Mouse (Mus musculus) hindbrain, embryonic 14.5 days (tissue): ENCODE measurements around the gene Lmo3. TPM values are rescaled to one million over a fixed set of nuclear protein-coding genes. Genes with fewer than 3 reads are reported as not detected.

ENCODE experiments used
- ATAC-seq: fragments of 200-750 bp; cut with Nextera tagmentation; 2 replicates; pipeline ENCODE4 v1.8.0; 2017; ENCODE audit warnings: moderate number of reproducible peaks, mild to moderate bottlenecking, moderate TSS enrichment, moderate library complexity; ENCODE audit not compliant: low FRiP score
- DNase-seq: peaks from one replicate; pipeline ENCODE4 v3.0.0-alpha.2; 2015; ENCODE audit warnings: low spot score
- H3K27ac ChIP-seq: fragments of 300-500 bp; sonication (generic); 2 replicates; pipeline ENCODE4 v1.5.1; 2014; ENCODE audit warnings: mild to moderate bottlenecking, moderate library complexity
- H3K27me3 ChIP-seq: fragments of 300-500 bp; sonication (generic); 2 replicates; pipeline ENCODE4 v1.6.1; 2014; ENCODE audit warnings: mild to moderate bottlenecking, low read length, mixed read lengths; ENCODE audit not compliant: control insufficient read depth, insufficient read depth
- H3K36me3 ChIP-seq: fragments of 300-500 bp; sonication (generic); replicated peaks from 2 replicates; pipeline ENCODE4 v1.6.1; 2014; ENCODE audit not compliant: control insufficient read depth, insufficient read depth
- H3K4me1 ChIP-seq: fragments of 300-500 bp; sonication (generic); replicated peaks from 2 replicates; pipeline ENCODE4 v1.6.1; 2014; ENCODE audit warnings: antibody characterized with exemption, low read length, mixed read lengths; ENCODE audit not compliant: control insufficient read depth, insufficient read depth
- H3K4me2 ChIP-seq: fragments of 300-500 bp; sonication (generic); replicated peaks from 2 replicates; pipeline ENCODE4 v1.6.1; 2014; ENCODE audit warnings: mild to moderate bottlenecking, moderate library complexity
- H3K4me3 ChIP-seq: fragments of 300-500 bp; sonication (generic); replicated peaks from 2 replicates; pipeline ENCODE4 v1.5.1; 2014; ENCODE audit warnings: mild to moderate bottlenecking, low read length
- H3K9ac ChIP-seq: fragments of 300-500 bp; sonication (generic); 2 replicates; pipeline ENCODE4 v1.6.1; 2014
- H3K9me3 ChIP-seq: fragments of 300-500 bp; sonication (generic); 2 replicates; pipeline ENCODE4 v1.6.1; 2016; ENCODE audit warnings: low read length; ENCODE audit not compliant: control insufficient read depth
- WGBS: fragments of 180-500 bp; shearing (Covaris S2); extraction: QIAGEN DNeasy Blood & Tissue Kit; methylation state at CpG from one replicate; pipeline ENCODE4 v1.1.7; 2014; 5-methylcytosine and 5-hydroxymethylcytosine counted together
- polyA plus RNA-seq: library from polyadenylated mRNA; unstranded; fragments of >200 nt; fragmentation: Nextera tagmentation; extraction: Ambion mirVana; gene quantifications from 2 replicates; pipeline ENCODE4 v1.2.1, GENCODE M21; 2014

Lmo3 gene
- polyA plus RNA-seq, 1 experiment from 2014 or later: 69.3 TPM

GRCm38 (mm10) chr6:138552144-138552543 lies 29.6 kb downstream of the Lmo3 start:
- WGBS: 81% methylated on average over 7 of the region's 7 CpGs
- Histone ChIP-seq H3K4me2 (no peak overlapping the region), H3K27ac (no peak overlapping the region), H3K9ac (no peak overlapping the region), H3K27me3 (no peaks in the 10 kb centered on the region), H3K4me3 (no peak overlapping the region), H3K36me3 (no peaks in the 10 kb centered on the region), H3K9me3 (no peaks in the 10 kb centered on the region), H3K4me1 (no peaks in the 10 kb centered on the region)
- ATAC-seq: no peak
- no peak for DNase-seq

GRCm38 (mm10) chr6:138534879-138535278 lies 46.9 kb downstream of the Lmo3 start:
- H3K36me3 ChIP-seq: no peaks in the 10 kb centered on the region
- ATAC-seq (no peak), DNase-seq (no peak)
- H3K4me2 ChIP-seq: no peak overlapping the region
- no peak overlapping the region for H3K9ac ChIP-seq
- H3K27ac ChIP-seq: no peak overlapping the region
- H3K4me3 ChIP-seq: no peak overlapping the region
- H3K9me3 ChIP-seq: no peaks in the 10 kb centered on the region
- no peaks in the 10 kb centered on the region for H3K27me3 ChIP-seq
- H3K4me1 ChIP-seq: no peaks in the 10 kb centered on the region
- WGBS: 89% methylated on average over 2 of the region's 2 CpGs

- Histone ChIP-seq H3K4me2 (no peak overlapping the region), H3K9ac (no peak overlapping the region), H3K27me3 (no peaks in the 10 kb centered on the region), H3K27ac (no peak overlapping the region), H3K4me3 (no peak overlapping the region), H3K4me1 (no peaks in the 10 kb centered on the region), H3K9me3 (no peaks in the 10 kb centered on the region), H3K36me3 (no peaks in the 10 kb centered on the region)
- no peak for DNase-seq
- 83% methylated on average over 1 of the region's 1 CpGs for WGBS
- ATAC-seq: no peak
Measured at GRCm38 (mm10) chr6:138506642-138507041, 75.1 kb downstream of the Lmo3 start.

GRCm38 (mm10) chr6:138503946-138504345 lies 77.8 kb downstream of the Lmo3 start:
- no peak overlapping the region for H3K4me3 ChIP-seq
- DNase-seq: no peak
- no peak for ATAC-seq
- H3K4me1 ChIP-seq: no peaks in the 10 kb centered on the region
- no peaks in the 10 kb centered on the region for H3K9me3 ChIP-seq
- no peaks in the 10 kb centered on the region for H3K27me3 ChIP-seq
- no peak overlapping the region for H3K27ac ChIP-seq
- no peak overlapping the region for H3K4me2 ChIP-seq
- WGBS: 98% methylated on average over 1 of the region's 1 CpGs
- no peaks in the 10 kb centered on the region for H3K36me3 ChIP-seq
- no peak overlapping the region for H3K9ac ChIP-seq

GRCm38 (mm10) chr6:138482834-138483233 lies 98.9 kb downstream of the Lmo3 start:
- DNase-seq (no peak), ATAC-seq (no peak)
- Histone ChIP-seq H3K4me2 (no peak overlapping the region), H3K4me1 (no peaks in the 10 kb centered on the region), H3K36me3 (no peaks in the 10 kb centered on the region), H3K4me3 (no peak overlapping the region), H3K9ac (no peak overlapping the region), H3K27ac (no peak overlapping the region), H3K9me3 (no peaks in the 10 kb centered on the region), H3K27me3 (no peaks in the 10 kb centered on the region)
- WGBS: 80% methylated on average over 3 of the region's 3 CpGs

- H3K4me2 ChIP-seq: no peak overlapping the region
- H3K9me3 ChIP-seq: no peaks in the 10 kb centered on the region
- no peak overlapping the region for H3K9ac ChIP-seq
- no peaks in the 10 kb centered on the region for H3K27me3 ChIP-seq
- no peaks in the 10 kb centered on the region for H3K4me1 ChIP-seq
- WGBS: 16% methylated on average over 5 of the region's 5 CpGs
- no peak overlapping the region for H3K4me3 ChIP-seq
- H3K27ac ChIP-seq: no peak overlapping the region
- H3K36me3 ChIP-seq: no peaks in the 10 kb centered on the region
- ATAC-seq (peak; percentile 51; the same call in 1 of the 2 replicates), DNase-seq (peak; percentile 69)
Measured at GRCm38 (mm10) chr6:138477611-138478010, 104.2 kb downstream of the Lmo3 start.

- DNase-seq (no peak), ATAC-seq (no peak)
- no peaks in the 10 kb centered on the region for H3K36me3 ChIP-seq
- H3K27ac ChIP-seq: no peak overlapping the region
- no peak overlapping the region for H3K9ac ChIP-seq
- no peaks in the 10 kb centered on the region for H3K4me1 ChIP-seq
- 88% methylated on average over 4 of the region's 4 CpGs for WGBS
- no peaks in the 10 kb centered on the region for H3K27me3 ChIP-seq
- no peak overlapping the region for H3K4me3 ChIP-seq
- no peaks in the 10 kb centered on the region for H3K9me3 ChIP-seq
- no peak overlapping the region for H3K4me2 ChIP-seq
Measured at GRCm38 (mm10) chr6:138469204-138469603, 112.6 kb downstream of the Lmo3 start.

- 22% methylated on average over 3 of the region's 3 CpGs for WGBS
- H3K4me2 ChIP-seq: no peak overlapping the region
- DNase-seq: no peak
- no peaks in the 10 kb centered on the region for H3K9me3 ChIP-seq
- H3K27me3 ChIP-seq: no peaks in the 10 kb centered on the region
- H3K4me1 ChIP-seq: no peaks in the 10 kb centered on the region
- no peak overlapping the region for H3K9ac ChIP-seq
- ATAC-seq: no peak
- no peaks in the 10 kb centered on the region for H3K36me3 ChIP-seq
- no peak overlapping the region for H3K4me3 ChIP-seq
- H3K27ac ChIP-seq: no peak overlapping the region
Measured at GRCm38 (mm10) chr6:138444515-138445048, 137.2 kb downstream of the Lmo3 start.

- Histone ChIP-seq H3K4me3 (no peak overlapping the region), H3K4me1 (no peaks in the 10 kb centered on the region), H3K9me3 (no peaks in the 10 kb centered on the region), H3K27ac (no peak overlapping the region), H3K4me2 (no peak overlapping the region), H3K27me3 (no peaks in the 10 kb centered on the region), H3K36me3 (no peaks in the 10 kb centered on the region), H3K9ac (no peak overlapping the region)
- DNase-seq: no peak
- no peak for ATAC-seq
- 77% methylated on average over 3 of the region's 3 CpGs for WGBS
Measured at GRCm38 (mm10) chr6:138437351-138437750, 144.4 kb downstream of the Lmo3 start.

- H3K4me3 ChIP-seq: no peak overlapping the region
- H3K4me1 ChIP-seq: no peaks in the 10 kb centered on the region
- H3K4me2 ChIP-seq: no peak overlapping the region
- 77% methylated on average over 3 of the region's 3 CpGs for WGBS
- H3K27me3 ChIP-seq: no peaks in the 10 kb centered on the region
- no peak overlapping the region for H3K27ac ChIP-seq
- H3K9ac ChIP-seq: no peak overlapping the region
- DNase-seq (no peak), ATAC-seq (no peak)
- no peaks in the 10 kb centered on the region for H3K9me3 ChIP-seq
- H3K36me3 ChIP-seq: no peaks in the 10 kb centered on the region
Measured at GRCm38 (mm10) chr6:138436813-138437212, 145.0 kb downstream of the Lmo3 start.
